Mouse (Mus musculus) left cerebral cortex, adult 8-10 months (tissue): Measurements from ENCODE around the gene Greb1. TPM values are rescaled to one million over a fixed set of nuclear protein-coding genes. Genes with fewer than 3 reads are reported as not detected.

Experiments
- DNase-seq, 2 experiments: peaks; one replicate each; pipeline ENCODE4 v3.0.0; 2022; ENCODE audit warnings: low spot score in 2 of 2
- microRNA-seq, 2 experiments: library from miRNA; unstranded; fragments of <30 nt; microRNA quantifications; one replicate each; pipeline ENCODE4 v1.2.0; 2022
- total RNA-seq, 4 experiments: library from RNA; stranded (reverse); gene quantifications; 2 replicates each; pipeline ENCODE4 v1.2.4; 2022

Gene Greb1
- total RNA-seq, 4 experiments from 2014 or later = 0.63 to 1.5 (median 1.2) TPM

DNA sequence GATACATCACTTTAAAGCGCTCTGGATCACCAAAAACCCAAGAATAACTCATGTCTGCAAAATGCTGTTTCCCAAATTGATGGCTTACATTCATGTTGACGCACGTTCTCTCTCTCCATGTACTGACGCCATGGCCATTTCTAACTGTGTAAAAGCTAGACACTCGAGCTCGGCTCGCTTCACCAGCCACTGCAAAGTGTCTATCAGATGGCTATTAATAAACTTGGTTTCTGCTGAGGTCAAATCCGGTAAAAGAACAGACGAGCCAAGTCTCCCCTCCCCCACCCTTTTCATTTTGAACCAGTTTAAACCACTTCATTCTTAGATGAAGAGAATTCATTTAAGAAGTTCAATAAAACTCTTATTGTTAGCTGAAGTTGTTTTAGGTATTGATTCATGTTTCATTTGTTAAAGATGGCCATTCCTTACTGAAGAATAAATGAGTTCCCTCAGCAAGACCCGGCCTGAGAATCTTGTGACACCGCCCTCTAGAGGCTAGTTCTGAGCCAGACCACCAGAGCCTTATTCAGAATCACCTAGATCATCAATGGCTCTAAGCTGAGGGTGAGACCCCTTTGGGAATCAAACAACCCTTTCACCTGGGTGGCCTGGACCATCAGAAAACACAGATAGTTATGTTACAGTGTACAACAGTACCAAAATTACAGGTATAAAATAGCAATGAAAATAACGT is 161.5 kb downstream of the Greb1 start:
- no peak for DNase-seq

GRCm38 (mm10) chr12:16635816-16636215 is 164.9 kb downstream of the Greb1 start:
- no peak for DNase-seq

DNA sequence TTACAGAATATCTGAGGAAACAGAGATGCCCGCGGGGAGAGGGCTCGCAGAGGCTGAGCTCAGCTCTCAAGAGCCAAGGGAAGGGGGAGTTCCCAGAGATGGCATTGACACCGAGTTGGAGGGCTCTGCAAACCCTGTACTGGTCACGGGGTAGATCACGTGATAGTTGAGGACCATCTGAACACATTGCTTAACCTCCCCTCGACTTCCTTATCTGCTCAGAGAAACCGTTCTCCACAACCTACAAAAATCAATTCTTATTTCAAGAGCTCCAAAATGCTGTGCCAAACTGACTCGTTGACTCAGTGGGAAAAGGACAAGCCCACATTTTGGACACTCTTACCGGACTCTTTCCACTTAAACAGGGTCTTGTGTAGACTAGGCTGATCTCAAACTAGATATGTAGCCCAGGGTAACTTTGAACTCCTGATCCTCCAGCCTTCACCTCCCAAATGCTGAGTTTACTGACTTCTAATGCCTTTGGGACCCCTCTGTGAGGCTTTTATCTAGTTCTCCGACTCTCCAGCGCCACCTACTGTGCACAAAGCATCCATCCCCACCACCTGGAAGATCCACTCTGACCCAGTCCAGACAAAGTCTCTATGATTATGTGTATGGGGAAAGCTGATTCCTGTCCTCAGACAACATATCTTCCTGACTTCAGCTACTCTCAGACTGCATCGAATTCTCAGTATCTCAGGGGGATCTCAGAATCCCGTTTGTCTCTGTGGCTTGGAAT is 166.4 kb downstream of the Greb1 start:
- DNase-seq = no peak

DNA sequence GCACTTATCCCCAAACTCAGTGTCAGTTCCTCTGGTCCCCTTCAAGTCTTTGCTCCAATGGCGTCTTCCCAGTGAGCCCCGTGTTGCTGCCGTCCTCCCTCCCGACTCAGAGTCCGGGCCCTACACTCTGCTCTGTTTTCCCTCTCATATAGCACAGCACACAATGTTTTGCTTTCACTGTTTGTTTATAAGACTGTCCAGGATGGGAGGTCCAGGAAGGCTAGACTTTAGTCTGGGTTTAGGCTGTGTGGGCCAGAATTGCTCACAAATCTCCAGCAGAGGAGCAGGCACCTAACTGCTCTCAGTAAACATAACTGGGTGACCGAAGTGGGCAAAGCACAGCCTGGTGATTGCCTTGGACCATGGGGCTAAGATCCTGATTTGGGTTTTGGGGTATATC is 167.5 kb downstream of the Greb1 start:
- DNase-seq = no peak

DNA sequence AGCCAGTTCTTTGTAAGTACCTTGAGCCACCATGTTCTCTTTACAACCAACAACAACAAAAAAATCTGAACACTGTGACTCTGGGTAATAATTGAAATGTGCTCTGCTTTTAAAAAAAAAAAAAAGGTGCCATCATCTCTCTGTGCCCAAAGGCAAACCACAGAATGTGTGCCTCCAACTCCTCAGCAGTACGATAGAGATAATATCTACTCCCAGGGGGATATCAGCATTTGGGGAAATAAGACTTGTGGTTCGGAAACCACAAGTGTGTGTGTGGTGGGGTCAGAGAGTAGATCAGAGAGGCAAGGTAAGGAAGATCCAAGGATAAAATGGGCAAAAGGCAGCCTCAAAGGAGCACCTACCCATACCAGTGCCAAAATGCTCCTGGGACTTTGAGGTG is 169.3 kb downstream of the Greb1 start:
- no peak for DNase-seq

DNA sequence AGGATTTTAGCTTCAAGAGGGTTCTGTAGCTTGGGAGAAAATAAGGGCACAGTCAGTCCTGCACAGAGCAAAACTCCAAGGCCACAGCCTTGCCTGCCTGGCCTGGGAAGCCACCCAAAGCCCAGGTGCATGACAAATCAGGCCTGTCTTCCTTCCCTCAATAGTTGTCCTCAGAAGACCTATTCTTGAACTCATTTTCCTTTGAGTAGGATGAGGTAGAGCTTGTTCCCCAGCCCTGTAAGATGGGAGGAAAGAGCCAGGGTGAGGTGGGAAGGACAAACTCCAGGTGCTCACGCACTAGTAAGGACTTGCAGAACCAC is 169.9 kb downstream of the Greb1 start:
- DNase-seq = no peak

GRCm38 (mm10) chr12:16630152-16630865 is 170.4 kb downstream of the Greb1 start:
- no peak for DNase-seq

Small RNAs within 50 kb of the gene (microRNA-seq; reads per million reads assigned to microRNA genes)
- 0 reads per million in 2 experiments for gene Gm44305

Other genes starting within 250 kb of the Greb1 start
- gene Lpin1, start 189.9 kb downstream of the Greb1 start, total RNA-seq = 10 to 100 TPM; 26.7 to 30.0 (median 27.1) TPM
- 100 to 1,000 TPM; 131 to 169 (median 152) TPM for gene Ntsr2, start 147.5 kb downstream of the Greb1 start, total RNA-seq
- gene E2f6, start 10.1 kb upstream of the Greb1 start, total RNA-seq = 10 to 100 TPM; 32.1 to 36.6 (median 34.6) TPM
- gene Rock2, start 94.0 kb upstream of the Greb1 start, total RNA-seq = 100 to 1,000 TPM; 122 to 132 (median 129) TPM
- 1 to 10 TPM; 1.2 to 1.9 (median 1.8) TPM for gene Pqlc3, start 199.5 kb upstream of the Greb1 start, total RNA-seq
- gene 2410004P03Rik, start 210.8 kb upstream of the Greb1 start, total RNA-seq = 1 to 10 TPM in 1 of 4 experiments, under 1 TPM in 3; 0.74 to 1.1 (median 0.85) TPM